Mouse (Mus musculus): ENCODE results near the gene Gulp1.

Gulp1 gene

GRCm38 (mm10) chr1:44720785-44721410 is 169.6 kb downstream of the Gulp1 start:
- no peak for DNase-seq (ENCODE audit: low spot score in 2 of 2)

- no peak for DNase-seq (ENCODE audit: low spot score in 2 of 2)
Observed at GRCm38 (mm10) chr1:44741256-44741655, 189.9 kb downstream of the Gulp1 start.

GRCm38 (mm10) chr1:44745711-44746110 is 194.4 kb downstream of the Gulp1 start:
- DNase-seq (ENCODE audit: low spot score in 2 of 2) = no peak

- DNase-seq (ENCODE audit: low spot score in 2 of 2) = no peak
Observed at GRCm38 (mm10) chr1:44750731-44751730, 199.7 kb downstream of the Gulp1 start.

GRCm38 (mm10) chr1:44778251-44778650 is 226.9 kb downstream of the Gulp1 start:
- DNase-seq (ENCODE audit: low spot score in 2 of 2) = no peak

- DNase-seq (ENCODE audit: low spot score in 2 of 2) = no peak
Observed at GRCm38 (mm10) chr1:44803594-44804372, 252.5 kb downstream of the Gulp1 start.

- no peak for DNase-seq (ENCODE audit: low spot score in 2 of 2)
Observed at GRCm38 (mm10) chr1:44806368-44806767, 255.1 kb downstream of the Gulp1 start.

GRCm38 (mm10) chr1:44810336-44810735 is 259.0 kb downstream of the Gulp1 start:
- DNase-seq (ENCODE audit: low spot score in 2 of 2) = no peak

GRCm38 (mm10) chr1:44833934-44834333 is 282.6 kb downstream of the Gulp1 start:
- DNase-seq (ENCODE audit: low spot score in 2 of 2) = no peak

Measured in thymus, postnatal 10 days (tissue).